Comparison of ENCODE assay signal across 10 mouse cellular contexts in genomic region chr2:118431589-118431988, GRCm38 (mm10). TPM values are rescaled to one million over a fixed set of nuclear protein-coding genes. Genes with fewer than 3 reads are reported as not detected.
DNase-seq lines count a peak whose midpoint lies in the region; ATAC-seq and TF ChIP-seq lines count a peak whose summit lies in the region.
"Had no signal": no experiment of that assay in that cellular context is flagged by ENCODE, and none has a peak within 500 bp of the region (broad histone marks: within the 10 kb centered on the region; RNA-seq: fewer than 3 reads in every experiment).

No protein-coding gene starts in this region.

- TF ChIP-seq EP300 in stomach, postnatal 0 days (optimal IDR thresholded peaks at IDR 0.05): no peak

- no peak overlapping the region for H3K4me2 ChIP-seq in stomach, postnatal 0 days (replicated peaks; ENCODE audit: low read depth)
- H3K4me2 ChIP-seq in forebrain, embryonic 15.5 days (replicated peaks): no peak overlapping the region
- H3K4me2 ChIP-seq: embryonic facial prominence, embryonic 15.5 days; lung, embryonic 15.5 days had no signal

- H3K4me3 ChIP-seq in thymus, adult 2 months (ENCODE audit: control insufficient read depth, insufficient read depth, low read length): no peak overlapping the region
- H3K4me3 ChIP-seq in cerebellum, adult 2 months (replicated peaks; ENCODE audit: insufficient read depth, low read depth, low read length): no peak overlapping the region
- H3K4me3 ChIP-seq in stomach, postnatal 0 days (ENCODE audit: low read depth, low read length): no peak overlapping the region
- no peak overlapping the region for H3K4me3 ChIP-seq in forebrain, embryonic 15.5 days
- H3K4me3 ChIP-seq: embryonic facial prominence, embryonic 15.5 days; lung, embryonic 15.5 days had no signal

- no peak for TF ChIP-seq CTCF in thymus, adult 2 months (IDR thresholded peaks at IDR 0.05; ENCODE audit: borderline replicate concordance, control insufficient read depth, extremely low read depth, insufficient read depth, low read length, poor library complexity)
- peak; percentile 67 for TF ChIP-seq CTCF in cerebellum, adult 2 months (IDR thresholded peaks at IDR 0.05; ENCODE audit: borderline replicate concordance, insufficient read depth, low read depth, low read length)
- peak; percentile 74 for TF ChIP-seq CTCF in stomach, postnatal 0 days (IDR thresholded peaks at IDR 0.05; ENCODE audit: low read depth)

- intact Hi-C loops in heart, postnatal 14 days (cut with DNase I): loop anchor here (2.0 kb wide), 1 partner anchor 169 kb away; no protein-coding TSS in a partner anchor
- intact Hi-C loops in heart, postnatal 25 days (cut with DNase I): loop anchor here (2.0 kb wide), 1 partner anchor 169 kb away; no protein-coding TSS in a partner anchor

- no peaks in the 10 kb centered on the region for H3K36me3 ChIP-seq in thymus, adult 2 months (ENCODE audit: control insufficient read depth, insufficient read depth, low read length)
- peaks cover 18% of the 10 kb centered on the region for H3K36me3 ChIP-seq in stomach, postnatal 0 days (ENCODE audit: control insufficient read depth, insufficient read depth, low read length)
- peaks cover 61% of the 10 kb centered on the region for H3K36me3 ChIP-seq in forebrain, embryonic 15.5 days

- peak; percentile 34 to 45 for DNase-seq in heart, postnatal 14 days
- DNase-seq in heart, postnatal 25 days (ENCODE audit: low spot score): no peak
- DNase-seq in thymus, adult 2 months: peak; percentile 27
- DNase-seq in thymus, adult 18-20 months: no peak
- DNase-seq in cerebellum, adult 2 months: peak; percentile 17 to 28
- peak; percentile 70 to 71 for DNase-seq in kidney, postnatal 4 days
- peak; percentile 56 for DNase-seq in stomach, postnatal 0 days (ENCODE audit: low spot score)

- WGBS in thymus, adult 2 months: 89% methylated on average over 5 of the region's 5 CpGs
- 71% methylated on average over 5 of the region's 5 CpGs for WGBS in cerebellum, adult 2 months
- 69% methylated on average over 5 of the region's 5 CpGs for WGBS in stomach, postnatal 0 days
- 68% methylated on average over 5 of the region's 5 CpGs for WGBS in forebrain, embryonic 15.5 days

- TF ChIP-seq POLR2A in thymus, adult 2 months (IDR thresholded peaks at IDR 0.05; ENCODE audit: control insufficient read depth, extremely low read depth, insufficient read depth, low read length, poor library complexity): no peak
- TF ChIP-seq POLR2A in cerebellum, adult 2 months (IDR thresholded peaks at IDR 0.05; ENCODE audit: borderline replicate concordance, insufficient read depth, low read length): no peak

- H3K9me3 ChIP-seq in stomach, postnatal 0 days (ENCODE audit: control insufficient read depth, low read length): no peaks in the 10 kb centered on the region
- H3K9me3 ChIP-seq in forebrain, embryonic 15.5 days: no peaks in the 10 kb centered on the region
- H3K9me3 ChIP-seq: embryonic facial prominence, embryonic 15.5 days; lung, embryonic 15.5 days had no signal

- no peaks in the 10 kb centered on the region for H3K27me3 ChIP-seq in thymus, adult 2 months (ENCODE audit: control insufficient read depth, insufficient read depth, low read length)
- H3K27me3 ChIP-seq in cerebellum, adult 2 months (ENCODE audit: control insufficient read depth, insufficient read depth, low read length): no peaks in the 10 kb centered on the region
- H3K27me3 ChIP-seq in stomach, postnatal 0 days (ENCODE audit: control insufficient read depth, insufficient read depth, low read length): no peaks in the 10 kb centered on the region
- H3K27me3 ChIP-seq in forebrain, embryonic 15.5 days: no peaks in the 10 kb centered on the region
- H3K27me3 ChIP-seq: embryonic facial prominence, embryonic 15.5 days; lung, embryonic 15.5 days had no signal

- no peak overlapping the region for H3K9ac ChIP-seq in stomach, postnatal 0 days (ENCODE audit: low read length)
- H3K9ac ChIP-seq in forebrain, embryonic 15.5 days (replicated peaks): no peak overlapping the region
- H3K9ac ChIP-seq: embryonic facial prominence, embryonic 15.5 days; lung, embryonic 15.5 days had no signal

- H3K4me1 ChIP-seq in thymus, adult 2 months (replicated peaks; ENCODE audit: control insufficient read depth, insufficient read depth, low read length): no peaks in the 10 kb centered on the region
- no peaks in the 10 kb centered on the region for H3K4me1 ChIP-seq in cerebellum, adult 2 months (ENCODE audit: control insufficient read depth, insufficient read depth, low read length)
- H3K4me1 ChIP-seq in stomach, postnatal 0 days (replicated peaks; ENCODE audit: control insufficient read depth, insufficient read depth): no peaks in the 10 kb centered on the region
- no peaks in the 10 kb centered on the region for H3K4me1 ChIP-seq in forebrain, embryonic 15.5 days
- H3K4me1 ChIP-seq: embryonic facial prominence, embryonic 15.5 days; lung, embryonic 15.5 days had no signal

- no peak for ATAC-seq in stomach, postnatal 0 days (ENCODE audit: low FRiP score, low TSS enrichment)
- no peak for ATAC-seq in forebrain, embryonic 15.5 days (replicated peaks)

- no peak overlapping the region for H3K27ac ChIP-seq in thymus, adult 2 months (ENCODE audit: control insufficient read depth, insufficient read depth, low read length)
- no peak overlapping the region for H3K27ac ChIP-seq in cerebellum, adult 2 months (ENCODE audit: insufficient read depth, low read length)
- no peak overlapping the region for H3K27ac ChIP-seq in stomach, postnatal 0 days (replicated peaks)
- H3K27ac ChIP-seq in forebrain, embryonic 15.5 days (replicated peaks): no peak overlapping the region
- H3K27ac ChIP-seq: embryonic facial prominence, embryonic 15.5 days; lung, embryonic 15.5 days had no signal

RNA-seq across cellular contexts. Expression of gene Eif2ak4, which starts 43.2 kb away (rescaled TPM):
- 1 to 10 TPM; 9.2 to 9.3 TPM for total RNA-seq in heart, postnatal 14 days (2021)
- total RNA-seq in heart, postnatal 25 days (2021): 1 to 10 TPM; 5.6 to 6.4 TPM
- 8.8 and 9.0 TPM in 2 replicates for polyA plus RNA-seq in thymus, adult 2 months (2012; rRNA removed)
- polyA plus RNA-seq in cerebellum, adult 2 months (2012; rRNA removed): 21.5 and 23.0 TPM in 2 replicates
- polyA plus RNA-seq in stomach, postnatal 0 days (2015; fragmentation: Nextera tagmentation; extraction: Ambion mirVana): 4.9 and 5.0 TPM in 2 replicates
- polyA plus RNA-seq in forebrain, embryonic 15.5 days (2015; fragmentation: Nextera tagmentation; extraction: Ambion mirVana): 8.1 and 9.5 TPM in 2 replicates

RNA-seq across cellular contexts. Expression of gene Srp14, which starts 47.9 kb away (rescaled TPM):
- total RNA-seq in heart, postnatal 14 days (2021): 100 to 1,000 TPM; 113 to 115 TPM
- 100 to 1,000 TPM; 107 to 116 TPM for total RNA-seq in heart, postnatal 25 days (2021)
- 59.9 and 82.7 TPM in 2 replicates for polyA plus RNA-seq in thymus, adult 2 months (2012; rRNA removed)
- 219 and 221 TPM in 2 replicates for polyA plus RNA-seq in cerebellum, adult 2 months (2012; rRNA removed)
- 175 and 180 TPM in 2 replicates for polyA plus RNA-seq in stomach, postnatal 0 days (2015; fragmentation: Nextera tagmentation; extraction: Ambion mirVana)
- 332 and 333 TPM in 2 replicates for polyA plus RNA-seq in forebrain, embryonic 15.5 days (2015; fragmentation: Nextera tagmentation; extraction: Ambion mirVana)

RNA-seq across cellular contexts. Expression of gene Gpr176, which starts 58.4 kb away (rescaled TPM):
- under 1 TPM; 0.19 to 0.20 TPM for total RNA-seq in heart, postnatal 14 days (2021)
- under 1 TPM; 0.10 to 0.11 TPM for total RNA-seq in heart, postnatal 25 days (2021)
- polyA plus RNA-seq in thymus, adult 2 months (2012; rRNA removed): 0.30 and 0.55 TPM in 2 replicates
- polyA plus RNA-seq in cerebellum, adult 2 months (2012; rRNA removed): 4.4 and 5.6 TPM in 2 replicates
- polyA plus RNA-seq in stomach, postnatal 0 days (2015; fragmentation: Nextera tagmentation; extraction: Ambion mirVana): 0.28 and 0.39 TPM in 2 replicates
- 4.0 and 5.2 TPM in 2 replicates for polyA plus RNA-seq in forebrain, embryonic 15.5 days (2015; fragmentation: Nextera tagmentation; extraction: Ambion mirVana)

Comparison
In these comparisons a context has a peak if more than half of its experiments do, and no peak if none do; other contexts are left out.
1. DNase-seq: peak in heart, postnatal 14 days (2 of 2), thymus, adult 2 months (single experiment), cerebellum, adult 2 months (2 of 2), kidney, postnatal 4 days (2 of 2) and stomach, postnatal 0 days (single experiment); none in heart, postnatal 25 days (single experiment) and thymus, adult 18-20 months (0 of 2).